Mouse (Mus musculus) gastrocnemius, postnatal 4 days (tissue): ENCODE measurements at regions not wholly inside any gene's neighbourhood (a gene's known extent, or its start where the extent isn't known, plus 50 kb on each side); places are given as distances from the start of the nearest gene placed in this dataset.

Experiments
- DNase-seq, 2 experiments: peaks; one replicate each; pipeline ENCODE4 v3.0.0; 2021 to 2022; ENCODE audit warnings: low spot score in 2 of 2, mixed read lengths in 2 of 2

DNA sequence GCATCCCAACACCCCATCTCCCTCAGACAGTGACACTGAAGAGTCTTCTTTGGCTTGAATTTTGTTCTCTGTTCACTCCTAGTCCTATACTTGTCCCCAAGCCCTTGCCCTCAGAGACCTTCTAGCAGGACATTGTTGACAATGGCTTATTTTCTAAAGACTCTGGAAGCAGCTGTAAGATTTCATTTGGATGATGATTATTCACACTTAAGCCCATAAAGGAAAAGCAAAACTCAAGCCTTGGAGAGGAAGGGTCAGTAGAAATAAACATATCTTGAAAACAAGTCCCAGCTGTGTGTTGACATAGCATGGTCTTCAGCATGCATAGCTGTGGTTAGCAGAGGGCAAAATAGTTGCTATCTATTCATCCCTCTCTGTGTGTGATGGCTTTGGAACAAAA, 59.9 kb upstream of the Cdh11 start:
- DNase-seq: no peak

DNA sequence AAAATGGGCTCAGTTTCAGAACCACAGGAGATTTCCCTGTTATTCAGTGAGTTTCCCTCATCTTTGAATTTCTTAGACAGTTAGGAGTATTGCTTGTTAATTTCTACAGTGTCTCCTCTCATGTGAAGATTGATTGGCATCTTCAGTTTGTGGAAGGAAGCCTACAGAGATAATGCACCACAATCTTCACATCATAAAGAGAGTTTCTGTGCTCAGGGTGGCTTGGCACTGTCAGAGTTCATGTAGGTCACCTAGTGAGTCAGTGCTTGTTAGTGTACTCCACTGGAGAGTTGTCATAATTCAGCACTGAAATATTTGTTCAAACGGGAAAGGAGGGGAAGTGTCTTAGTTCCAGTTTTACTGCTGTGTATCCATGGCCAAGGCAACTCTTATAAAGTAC, 74.6 kb upstream of the Cdh11 start:
- DNase-seq: no peak

DNA sequence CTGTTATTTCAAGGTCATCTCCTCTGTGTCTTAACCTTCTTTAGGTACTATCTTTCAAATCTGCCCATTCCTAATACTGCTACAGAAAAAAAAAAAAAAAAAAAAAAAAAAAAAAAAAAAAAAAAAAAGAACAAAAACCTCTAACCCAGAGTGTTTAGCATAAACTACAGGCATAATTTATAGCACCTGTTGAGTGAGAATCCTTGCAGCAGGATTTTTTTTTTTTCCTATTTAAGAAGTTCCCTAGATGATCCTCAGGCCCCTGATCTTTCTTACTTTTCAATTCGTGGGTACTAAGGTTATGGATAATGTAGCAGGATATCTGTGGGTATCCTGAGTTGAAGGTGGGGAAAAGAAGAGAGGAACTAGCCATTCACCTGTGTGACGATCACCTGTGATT, 114.1 kb upstream of the Cdh11 start:
- DNase-seq: no peak

GRCm38 (mm10) chr8:102900662-102901061, 115.2 kb upstream of the Cdh11 start:
- DNase-seq: no peak

DNA sequence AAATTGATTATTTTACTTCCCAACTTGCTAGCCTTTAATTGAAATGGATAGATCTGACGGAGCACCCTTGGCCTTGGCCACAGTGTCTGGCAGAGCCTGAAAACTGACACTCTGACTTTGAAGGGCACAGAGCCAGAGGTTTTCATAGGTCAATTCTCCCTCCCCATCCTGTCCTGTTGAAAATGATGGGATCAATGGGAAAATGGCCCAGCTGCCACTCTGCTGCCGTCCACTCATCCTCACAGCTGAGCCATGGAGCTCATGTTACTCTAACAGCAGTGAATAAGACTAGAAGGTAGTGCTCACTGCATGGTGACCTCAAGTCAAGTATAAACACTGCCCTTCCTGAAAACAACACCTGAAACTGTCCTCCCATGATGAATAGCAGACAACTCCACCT, 122.0 kb upstream of the Cdh11 start:
- no peak for DNase-seq

DNA sequence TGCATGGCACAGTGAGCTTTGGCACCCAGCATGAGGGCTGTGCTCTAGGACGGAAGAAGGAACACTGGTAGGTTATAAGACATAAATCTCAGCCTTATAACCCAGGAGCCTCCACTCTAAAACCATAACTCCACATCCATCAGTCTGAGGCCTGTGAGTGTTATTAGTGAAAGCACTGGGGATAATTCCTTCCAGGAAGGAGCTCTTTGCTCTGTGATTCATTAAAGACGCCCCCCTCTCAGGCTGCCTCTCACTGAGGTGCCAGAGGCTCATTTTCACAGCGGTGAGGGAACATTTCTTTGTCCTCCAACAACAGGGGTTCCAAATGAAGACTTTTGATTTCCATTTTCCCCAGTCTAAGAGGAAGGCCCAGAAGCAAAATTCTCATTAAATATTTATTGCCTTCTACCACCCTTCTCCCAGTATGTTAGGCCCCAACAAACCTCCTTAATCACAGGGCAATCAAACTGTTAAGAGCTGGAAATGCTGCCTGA, 145.9 kb upstream of the Cdh11 start:
- DNase-seq: no peak

GRCm38 (mm10) chr8:102938771-102939170, 153.3 kb upstream of the Cdh11 start:
- no peak for DNase-seq

- DNase-seq: no peak
Measured at GRCm38 (mm10) chr8:102945546-102945945, 160.1 kb upstream of the Cdh11 start.

DNA sequence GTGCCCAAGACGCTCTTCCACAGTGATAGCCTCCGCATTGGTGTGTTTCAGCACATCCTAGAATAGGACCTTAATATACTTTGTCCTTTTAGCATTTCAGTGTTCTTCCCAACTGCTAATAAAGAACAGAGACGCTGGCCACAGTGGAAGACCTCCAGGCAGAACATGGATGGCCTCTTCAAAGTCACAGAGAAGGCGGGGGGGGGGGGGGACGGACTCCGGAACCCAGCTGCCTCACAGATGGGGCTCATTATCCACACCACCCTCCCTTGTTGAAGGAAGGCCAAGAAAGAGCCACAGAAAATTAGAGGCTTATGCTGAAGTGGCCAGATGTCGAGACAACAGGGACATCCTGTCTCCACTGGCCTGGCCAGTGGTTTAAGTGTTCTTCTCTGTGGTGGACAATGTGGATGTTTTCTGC, 192.7 kb upstream of the Cdh11 start:
- peak in 1 of 2 experiments; percentile 16 for DNase-seq

GRCm38 (mm10) chr8:102983220-102983909, 197.9 kb upstream of the Cdh11 start:
- no peak for DNase-seq

DNA sequence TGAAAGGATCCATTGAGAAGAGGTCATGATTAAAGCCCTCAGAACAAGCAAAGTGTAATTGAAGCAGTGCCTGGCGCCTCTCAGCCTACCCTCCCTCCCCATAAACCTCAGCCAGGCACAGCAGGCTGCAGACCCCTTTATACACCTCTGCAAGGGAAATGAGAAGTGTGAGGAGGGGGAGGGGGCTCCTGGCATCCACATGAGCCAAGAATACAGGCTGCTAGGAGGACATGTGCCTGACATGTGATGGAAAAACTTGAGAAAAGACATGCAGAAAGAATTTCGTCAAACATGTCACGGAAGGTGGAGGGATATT, 198.4 kb upstream of the Cdh11 start:
- DNase-seq: no peak

- no peak for DNase-seq
Measured at GRCm38 (mm10) chr8:103007284-103007984, 222.0 kb upstream of the Cdh11 start.

- peak; percentile 29 to 65 for DNase-seq
Measured at GRCm38 (mm10) chr8:103019121-103019520, 233.7 kb upstream of the Cdh11 start.

DNA sequence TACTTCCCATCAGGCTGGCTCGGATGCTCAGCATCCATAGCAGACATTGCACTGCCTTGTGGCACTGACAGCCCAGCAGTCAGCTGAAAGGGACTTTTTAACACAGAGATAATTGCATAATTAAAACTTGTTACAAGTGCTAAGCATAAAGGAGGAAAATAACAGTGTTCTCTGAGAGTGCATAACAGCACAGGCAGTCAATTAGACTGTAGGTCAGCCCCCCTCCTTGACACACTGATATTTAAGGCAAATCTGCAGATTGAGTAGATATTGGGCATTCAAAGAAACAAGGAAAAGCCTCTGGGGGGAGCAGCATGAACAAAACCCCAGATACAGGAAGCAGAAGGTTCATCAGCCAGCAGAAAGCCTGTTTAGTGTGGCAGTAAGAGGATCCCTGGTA, 237.8 kb upstream of the Cdh11 start:
- DNase-seq: no peak

GRCm38 (mm10) chr8:103031708-103032107, 246.3 kb upstream of the Cdh11 start:
- no peak for DNase-seq

DNA sequence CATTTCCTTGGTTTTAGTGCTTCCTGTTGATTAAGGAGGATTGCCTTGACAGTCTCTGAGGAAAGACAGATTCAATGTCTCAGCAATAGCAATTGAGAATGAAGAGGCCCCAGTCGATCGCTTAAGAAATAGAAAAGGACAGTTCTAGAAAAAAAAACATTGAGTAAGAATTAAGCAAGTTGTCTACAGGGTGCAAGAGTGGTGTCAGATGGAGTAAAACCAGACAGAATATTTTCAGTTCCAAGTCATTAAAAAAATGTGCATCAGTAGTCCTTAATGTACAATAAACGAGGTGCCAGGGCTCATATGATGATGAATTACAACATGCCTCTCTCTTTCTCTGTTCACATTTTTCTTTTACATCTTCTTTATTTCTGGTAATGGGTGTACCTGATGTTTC, 248.5 kb upstream of the Cdh11 start:
- DNase-seq: no peak

DNA sequence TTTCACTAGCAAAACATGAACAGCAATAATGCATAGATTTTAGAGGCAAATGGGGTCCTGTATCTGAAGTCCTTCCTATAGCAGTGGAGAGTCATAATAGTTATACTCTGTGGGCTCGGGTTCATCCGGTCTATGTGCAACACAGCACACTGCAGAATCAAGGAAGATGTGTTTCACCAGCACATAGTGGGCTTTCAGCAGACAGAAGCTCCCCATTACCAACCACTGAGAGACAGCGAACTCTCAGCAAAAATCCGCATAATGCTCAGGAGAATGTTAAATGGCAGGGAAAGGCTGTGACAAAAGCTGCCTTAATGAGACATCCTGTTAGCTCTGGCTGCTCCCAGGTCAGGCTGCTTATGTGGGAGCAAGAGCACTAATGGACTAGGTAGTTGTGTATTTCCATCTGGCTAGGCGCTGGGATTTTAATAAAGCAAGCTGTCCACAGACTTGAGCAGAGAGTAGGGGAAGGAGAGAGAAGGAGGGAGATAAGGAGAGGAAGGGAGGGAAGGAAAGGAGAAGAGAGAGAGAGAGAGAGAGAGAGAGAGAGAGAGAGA, 286.7 kb upstream of the Cdh11 start:
- DNase-seq: no peak

DNA sequence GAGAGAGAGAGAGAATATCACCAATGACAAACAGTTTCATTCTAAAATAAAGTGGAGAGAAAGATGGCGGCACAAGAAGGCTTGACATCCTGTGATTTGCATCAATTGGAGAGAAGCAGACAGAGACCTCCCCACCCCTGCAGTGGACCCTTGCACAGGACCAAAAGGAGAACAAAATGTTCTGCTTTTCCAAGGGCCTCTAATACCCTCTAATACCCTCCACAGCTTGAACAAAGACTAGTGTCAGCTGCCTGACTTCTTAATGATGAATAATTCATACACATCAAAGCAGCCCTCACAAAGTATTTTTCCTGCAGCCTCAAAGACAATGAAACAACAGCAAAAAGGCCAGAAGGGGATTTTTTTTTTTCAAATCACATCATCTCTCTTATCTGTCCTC, 287.2 kb upstream of the Cdh11 start:
- no peak for DNase-seq

- DNase-seq: no peak
Measured at GRCm38 (mm10) chr8:103078559-103078958, 293.1 kb upstream of the Cdh11 start.

- no peak for DNase-seq
Measured at GRCm38 (mm10) chr8:103086956-103087482, 301.6 kb upstream of the Cdh11 start.

DNA sequence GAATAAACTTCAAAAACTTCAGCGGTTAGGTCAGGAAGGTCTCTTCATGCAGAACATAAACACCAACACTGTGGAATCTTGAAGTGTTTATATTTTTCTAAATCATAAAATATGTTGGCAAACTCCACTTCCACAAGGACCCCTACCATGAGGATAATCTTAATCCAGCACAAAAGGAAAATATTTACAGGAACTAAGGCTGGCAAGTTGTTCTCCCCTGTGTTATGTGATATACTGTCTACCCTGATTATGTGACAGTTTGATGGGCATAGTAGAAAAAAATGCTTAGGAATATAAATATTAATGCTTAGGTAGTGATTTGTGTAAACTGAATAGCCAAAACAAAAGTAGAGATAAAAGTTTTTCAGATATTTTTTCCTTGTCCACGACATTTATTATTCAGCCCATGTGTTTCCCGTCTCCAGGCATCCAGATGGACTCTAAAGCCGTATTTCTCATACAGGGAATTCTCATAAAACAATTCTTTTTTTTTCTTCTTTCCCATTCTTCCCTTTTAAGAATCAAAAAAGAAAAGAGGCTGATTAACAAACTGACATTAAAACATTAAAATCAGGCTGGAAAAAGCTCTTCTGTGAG, 311.2 kb upstream of the Cdh11 start:
- DNase-seq: no peak

DNA sequence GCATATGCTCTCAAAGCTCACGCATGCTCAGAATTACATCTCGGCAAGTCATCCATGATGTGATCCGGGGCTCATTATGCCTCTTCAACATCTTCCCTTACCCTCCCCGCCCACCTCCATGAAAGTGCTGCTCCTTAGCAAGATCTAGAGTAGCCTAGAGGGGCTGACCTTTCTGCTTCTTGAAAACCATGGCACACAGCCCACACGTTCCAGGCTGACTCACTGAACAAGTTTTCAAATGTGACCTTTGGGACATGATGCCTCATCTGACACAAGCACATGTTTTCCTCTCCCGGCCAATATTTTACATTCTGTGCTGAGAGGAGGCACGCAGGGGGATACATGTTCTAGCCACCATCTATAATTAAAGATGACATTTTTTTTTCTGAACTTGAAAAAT, 340.1 kb upstream of the Cdh11 start:
- peak in 1 of 2 experiments; percentile 38 for DNase-seq
